Mouse (Mus musculus) G1E (cell line): ENCODE results near the gene Cyp27a1.

Experiments
- CTCF ChIP-seq: IDR thresholded peaks from 2 replicates; pipeline ENCODE4 v1.5.1; 2012; ENCODE audit warnings: low read depth, low read length, inconsistent platforms, mixed read lengths
- GATA1 ChIP-seq: IDR thresholded peaks from 2 replicates; pipeline ENCODE4 v1.6.1; 2012; ENCODE audit warnings: borderline replicate concordance, low read length, inconsistent platforms, mixed read lengths
- GATA2 ChIP-seq: IDR thresholded peaks from 2 replicates; pipeline ENCODE4 v1.6.1; 2012; ENCODE audit warnings: low read depth, low read length, inconsistent platforms, borderline replicate concordance
- TAL1 ChIP-seq: conservative IDR thresholded peaks from 2 replicates; pipeline ENCODE4 v1.6.1; 2012; ENCODE audit warnings: low read depth, low read length, inconsistent platforms, mixed read lengths

GRCm38 (mm10) chr1:74753266-74753974, 40.0 kb downstream of the Cyp27a1 start:
- TF ChIP-seq CTCF (no peak), GATA1 (no peak), TAL1 (no peak), GATA2 (no peak)
